Mouse (Mus musculus) neutrophil, adult 83 days (primary cell): ENCODE results near the gene Apobec3. TPM values are rescaled to one million over a fixed set of nuclear protein-coding genes. Genes with fewer than 3 reads are reported as not detected.

Experiments
- total RNA-seq, 2 experiments: library from RNA; stranded (reverse); gene quantifications; one replicate each; pipeline ENCODE4 v1.2.4; 2023

The Apobec3 gene
- total RNA-seq, result 10 to 100 TPM; 57.1 to 72.6 TPM

DNA sequence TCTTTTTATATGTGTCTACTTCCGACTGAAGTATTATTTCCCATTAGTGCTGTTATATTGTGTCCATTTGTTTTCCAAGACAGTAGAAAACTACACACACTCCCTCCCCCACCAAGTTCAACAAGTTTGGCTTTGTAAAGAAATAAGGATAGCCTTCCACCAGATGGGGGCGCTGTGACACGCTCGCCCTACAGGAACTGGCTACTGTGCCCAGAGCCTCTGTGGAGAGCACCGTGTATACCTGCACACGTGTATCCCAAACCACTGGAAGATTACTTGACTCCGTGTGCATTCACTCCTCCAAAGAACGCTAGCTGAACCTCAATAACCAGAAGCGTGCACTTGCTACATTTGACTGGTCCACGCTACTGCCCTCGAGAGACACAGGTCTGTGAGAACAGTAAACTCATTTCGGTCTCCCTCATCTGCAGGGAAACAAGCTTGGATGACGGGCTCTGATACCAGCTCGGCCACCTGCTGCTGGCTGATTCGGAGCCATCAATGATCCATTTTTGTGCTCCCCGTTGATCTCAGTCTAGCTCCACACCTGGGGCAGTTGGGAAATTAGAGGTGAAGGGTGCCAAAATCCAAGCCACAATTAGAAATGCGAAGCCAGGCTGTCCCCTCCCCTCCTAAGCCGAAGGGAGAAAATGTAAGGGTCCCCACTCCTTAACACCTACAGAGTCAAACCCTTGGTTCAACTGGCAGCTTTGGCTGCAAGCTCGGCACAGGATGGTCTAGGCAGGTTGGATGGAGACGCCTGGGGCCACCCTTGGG is at the start of gene Apobec3:
Gene Apobec3, plus strand, starts transcription at position 224 of the 777 bp plus-strand sequence.

Other genes with a start within 250 kb of the Apobec3 start
- gene Fam227a, start 232.7 kb upstream of the Apobec3 start, total RNA-seq, result 1 to 10 TPM; 2.1 to 4.1 TPM
- gene Cby1, start 232.5 kb upstream of the Apobec3 start, total RNA-seq, result 10 to 100 TPM; 23.4 to 26.9 TPM
- gene Tomm22, start 220.8 kb upstream of the Apobec3 start, total RNA-seq, result 10 to 100 TPM; 91.1 to 98.5 TPM
- gene Josd1, start 203.7 kb upstream of the Apobec3 start, total RNA-seq, result 10 to 100 TPM; 21.3 to 22.0 TPM
- gene Gtpbp1, start 200.8 kb upstream of the Apobec3 start, total RNA-seq, result 10 to 100 TPM; 86.6 to 97.8 TPM
- 100 to 1,000 TPM; 537 to 557 TPM for gene Sun2, start 149.1 kb upstream of the Apobec3 start, total RNA-seq
- gene Dnal4, start 113.8 kb upstream of the Apobec3 start, total RNA-seq, result 1 to 10 TPM; 8.2 to 9.7 TPM
- gene Nptxr, start 86.9 kb upstream of the Apobec3 start, total RNA-seq, result under 1 TPM; 0.13 to 0.20 TPM
- under 1 TPM in 1 of 2 experiments, not detected in 1; 0.71 TPM for gene Npcd, start 57.4 kb upstream of the Apobec3 start, total RNA-seq
- gene Cbx6, start 57.0 kb upstream of the Apobec3 start, total RNA-seq, result 1 to 10 TPM; 6.3 to 8.4 TPM
- 1 to 10 TPM; 6.7 to 7.3 TPM for gene Cbx7, start 79.5 kb downstream of the Apobec3 start, total RNA-seq
- gene Pdgfb, start 123.3 kb downstream of the Apobec3 start, total RNA-seq, result under 1 TPM; 0.68 to 0.75 TPM
- gene Syngr1, start 199.7 kb downstream of the Apobec3 start, total RNA-seq, result 1 to 10 TPM; 5.1 to 8.6 TPM
- 100 to 1,000 TPM; 383 to 427 TPM for gene Rpl3, start 200.2 kb downstream of the Apobec3 start, total RNA-seq
- gene Tab1, start 241.5 kb downstream of the Apobec3 start, total RNA-seq, result 10 to 100 TPM; 16.2 to 20.8 TPM